Mouse (Mus musculus): ENCODE data around the gene Fxyd6. TPM values are rescaled to one million over a fixed set of nuclear protein-coding genes. Genes with fewer than 3 reads are reported as not detected.

Fxyd6 gene
- not detected in 2 replicates for polyA plus RNA-seq (2012; ENCODE audit: insufficient read depth, insufficient read length, low replicate concordance, missing spikeins)

DNA sequence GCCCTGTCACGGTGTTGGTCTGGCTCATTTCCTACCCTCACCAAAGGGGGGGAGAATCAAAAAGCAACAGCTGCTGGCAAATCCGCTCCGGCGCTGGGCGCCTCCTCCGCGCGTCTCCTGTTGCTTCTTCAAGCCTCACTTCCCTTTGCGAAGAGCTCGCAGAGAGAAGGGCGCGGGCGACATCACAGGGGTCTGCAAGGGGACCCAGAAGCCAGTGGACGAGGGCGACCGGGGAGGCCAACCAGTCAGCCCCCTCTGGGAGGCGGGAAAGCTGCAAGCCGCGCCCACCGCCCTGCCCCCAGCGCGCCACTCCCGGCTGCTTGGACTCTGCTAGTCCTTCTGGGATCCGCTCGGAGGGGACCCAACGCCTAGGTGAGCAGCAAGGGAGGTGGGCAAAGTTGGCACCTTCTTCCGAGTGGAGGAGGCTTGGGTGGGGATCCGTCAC lies at the start of gene Fxyd6:
Fxyd6 (plus strand) TSS at position 69 of the 445 bp plus-strand sequence.
- WGBS, result 1% methylated on average over 28 of the region's 28 CpGs
- peaks cover 21% of the 10 kb centered on the region for H3K4me1 ChIP-seq (ENCODE audit: control insufficient read depth, insufficient read depth, low read length)
- H3K27ac ChIP-seq (ENCODE audit: insufficient read depth, low read depth, low read length), result no peak within 1 kb of the TSS
- H3K4me3 ChIP-seq (ENCODE audit: insufficient read depth, low read depth, low read length), result peak within 1 kb of the TSS; percentile 56
- TF ChIP-seq CTCF (IDR thresholded peaks at IDR 0.05; ENCODE audit: insufficient read depth, low read depth, low read length), result no peak
- no peak for TF ChIP-seq POLR2A (IDR thresholded peaks at IDR 0.05; ENCODE audit: insufficient read depth, low read depth, low read length)

DNA sequence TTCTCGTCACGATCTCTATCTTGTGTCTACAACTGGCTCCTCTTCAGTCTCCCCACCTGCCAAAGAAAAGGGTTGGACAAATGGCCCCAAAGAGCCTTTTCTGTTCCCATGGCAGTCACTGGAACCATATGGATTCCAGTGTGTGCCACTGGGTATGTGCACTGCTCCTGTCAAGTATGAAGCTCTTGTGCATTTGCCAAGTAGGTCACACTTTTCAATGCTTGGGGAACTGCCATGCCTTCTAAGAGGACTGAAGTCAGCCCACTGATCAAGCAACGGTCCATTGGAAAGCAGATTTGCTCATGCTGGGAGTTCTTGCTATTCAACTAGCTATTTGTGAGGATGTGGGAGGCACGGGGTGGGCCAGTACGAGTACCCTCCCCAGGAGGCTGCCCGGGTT lies 48.5 kb upstream of the Fxyd6 start:
- no peak overlapping the region for H3K4me3 ChIP-seq (ENCODE audit: insufficient read depth, low read depth, low read length)
- no peak for TF ChIP-seq POLR2A (IDR thresholded peaks at IDR 0.05; ENCODE audit: insufficient read depth, low read depth, low read length)
- no peak for TF ChIP-seq CTCF (IDR thresholded peaks at IDR 0.05; ENCODE audit: insufficient read depth, low read depth, low read length)
- WGBS, result 42% methylated on average over 6 of the region's 6 CpGs
- H3K4me1 ChIP-seq (ENCODE audit: control insufficient read depth, insufficient read depth, low read length), result peaks cover 11% of the 10 kb centered on the region
- H3K27ac ChIP-seq (ENCODE audit: insufficient read depth, low read depth, low read length), result no peak overlapping the region

DNA sequence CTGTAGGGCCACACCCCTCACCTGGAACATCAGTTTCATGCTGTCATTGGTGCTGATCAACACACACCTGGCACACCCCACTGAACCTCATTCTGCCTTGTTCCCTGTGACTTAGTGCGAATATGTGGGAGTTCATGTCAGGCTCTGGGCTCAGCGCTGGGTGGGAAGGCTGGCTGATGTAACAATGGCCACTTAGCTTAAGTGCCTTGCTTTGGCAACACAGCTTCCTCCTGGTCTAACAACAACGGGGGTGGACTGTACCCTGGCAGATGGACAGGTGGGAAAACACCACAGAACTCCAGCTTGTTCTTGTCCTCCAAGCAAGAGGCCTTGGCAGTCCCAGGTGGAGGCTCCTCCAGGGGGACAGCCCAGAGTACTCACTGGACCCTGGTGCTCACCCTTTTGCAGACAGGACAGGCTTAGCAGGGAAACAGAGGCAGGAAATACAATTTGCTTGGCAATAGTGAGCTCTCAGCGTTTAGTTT lies 48.0 kb upstream of the Fxyd6 start:
- peaks cover 11% of the 10 kb centered on the region for H3K4me1 ChIP-seq (ENCODE audit: control insufficient read depth, insufficient read depth, low read length)
- TF ChIP-seq CTCF (IDR thresholded peaks at IDR 0.05; ENCODE audit: insufficient read depth, low read depth, low read length) (no peak), POLR2A (IDR thresholded peaks at IDR 0.05; ENCODE audit: insufficient read depth, low read depth, low read length) (no peak)
- H3K4me3 ChIP-seq (ENCODE audit: insufficient read depth, low read depth, low read length), result no peak overlapping the region
- H3K27ac ChIP-seq (ENCODE audit: insufficient read depth, low read depth, low read length), result no peak overlapping the region
- 66% methylated on average over 4 of the region's 4 CpGs for WGBS

DNA sequence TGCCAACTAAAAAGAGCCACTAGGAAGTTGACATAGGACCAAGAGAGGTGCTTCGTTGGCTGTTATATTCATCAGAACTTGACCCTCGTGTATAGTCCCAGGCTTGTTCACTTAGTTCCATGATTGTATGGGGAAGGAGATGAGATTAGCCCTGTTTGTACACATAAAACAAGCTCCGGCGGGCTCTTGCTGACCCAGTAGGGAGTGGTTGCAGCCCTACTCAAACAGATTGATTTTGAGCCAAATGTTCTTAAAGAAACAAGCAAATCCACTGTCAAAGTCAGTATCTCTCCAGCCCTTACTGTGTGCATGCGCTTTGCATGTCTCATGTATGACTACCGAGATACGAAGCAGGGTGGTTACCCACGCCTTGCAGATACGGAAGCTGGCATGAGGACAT lies 43.6 kb upstream of the Fxyd6 start:
- no peak for TF ChIP-seq POLR2A (IDR thresholded peaks at IDR 0.05; ENCODE audit: insufficient read depth, low read depth, low read length)
- Histone ChIP-seq H3K4me1 (ENCODE audit: control insufficient read depth, insufficient read depth, low read length) (peaks cover 6% of the 10 kb centered on the region), H3K27ac (ENCODE audit: insufficient read depth, low read depth, low read length) (no peak overlapping the region), H3K4me3 (ENCODE audit: insufficient read depth, low read depth, low read length) (no peak overlapping the region)
- 90% methylated on average over 9 of the region's 9 CpGs for WGBS

DNA sequence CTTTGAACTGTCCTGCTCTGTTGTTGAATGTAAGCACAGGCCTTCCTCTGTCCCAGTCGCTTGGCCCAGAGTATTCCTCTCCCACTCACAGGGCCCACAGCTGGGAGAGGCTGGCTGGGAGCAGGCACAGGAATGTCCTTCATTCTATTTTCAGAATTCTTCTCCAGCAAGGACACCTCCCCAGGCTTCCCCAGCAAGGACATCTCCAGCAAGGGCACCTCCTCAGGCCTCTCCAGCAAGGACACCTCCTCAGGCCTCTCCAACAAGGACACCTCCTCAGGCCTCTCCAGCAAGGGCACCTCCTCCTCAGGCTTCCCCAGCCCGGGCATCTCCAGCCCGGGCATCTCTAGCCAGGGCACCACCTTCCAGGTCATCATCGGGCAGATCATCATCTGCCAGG lies 41.7 kb upstream of the Fxyd6 start:
- H3K27ac ChIP-seq (ENCODE audit: insufficient read depth, low read depth, low read length), result no peak overlapping the region
- no peak for TF ChIP-seq POLR2A (IDR thresholded peaks at IDR 0.05; ENCODE audit: insufficient read depth, low read depth, low read length)
- H3K4me3 ChIP-seq (ENCODE audit: insufficient read depth, low read depth, low read length), result no peak overlapping the region
- WGBS, result 92% methylated on average over 4 of the region's 4 CpGs
- H3K4me1 ChIP-seq (ENCODE audit: control insufficient read depth, insufficient read depth, low read length), result no peaks in the 10 kb centered on the region

DNA sequence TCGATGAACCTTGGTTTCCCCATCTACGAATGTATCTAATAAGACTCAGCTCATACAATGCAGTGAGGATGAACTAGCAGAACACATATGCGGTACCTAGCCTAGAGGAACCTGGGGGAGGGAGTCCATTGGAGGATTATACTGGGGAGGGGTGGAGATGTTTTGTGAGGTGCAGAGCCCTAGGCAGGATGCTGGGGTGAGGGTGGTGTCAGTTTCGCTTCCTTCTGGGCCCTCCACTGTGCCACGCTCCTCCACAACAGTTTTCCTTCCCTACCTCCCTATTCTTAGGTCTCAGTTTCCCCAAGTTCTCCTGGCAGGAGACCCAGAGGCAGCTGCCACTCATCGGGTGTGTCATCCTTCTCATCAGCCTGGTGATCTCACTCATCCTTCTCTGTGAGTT lies 40.4 kb upstream of the Fxyd6 start:
- Histone ChIP-seq H3K4me3 (ENCODE audit: insufficient read depth, low read depth, low read length) (no peak overlapping the region), H3K4me1 (ENCODE audit: control insufficient read depth, insufficient read depth, low read length) (no peaks in the 10 kb centered on the region), H3K27ac (ENCODE audit: insufficient read depth, low read depth, low read length) (no peak overlapping the region)
- 92% methylated on average over 6 of the region's 6 CpGs for WGBS
- TF ChIP-seq CTCF (IDR thresholded peaks at IDR 0.05; ENCODE audit: insufficient read depth, low read depth, low read length) (no peak), POLR2A (IDR thresholded peaks at IDR 0.05; ENCODE audit: insufficient read depth, low read depth, low read length) (no peak)

DNA sequence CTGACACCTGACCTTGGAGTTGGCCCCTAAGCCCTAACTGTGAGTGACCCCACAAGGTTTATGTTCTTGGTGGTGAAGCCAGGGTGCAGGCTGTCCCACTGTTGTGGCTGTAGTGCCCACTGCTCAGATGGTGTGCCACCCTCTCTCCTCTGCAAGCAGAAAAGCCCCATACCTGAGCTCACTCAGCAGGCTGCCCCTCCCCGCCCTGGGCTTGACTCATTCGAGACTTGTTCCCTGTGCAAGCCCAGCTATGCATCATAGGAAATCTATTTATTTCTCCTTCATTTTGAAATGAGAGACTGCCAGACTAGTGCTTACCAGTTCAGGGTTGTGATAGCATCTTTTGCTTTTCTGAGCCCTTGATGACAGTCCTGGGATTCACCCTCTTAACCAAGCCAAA lies 32.6 kb upstream of the Fxyd6 start:
- Histone ChIP-seq H3K4me1 (ENCODE audit: control insufficient read depth, insufficient read depth, low read length) (peaks cover 3% of the 10 kb centered on the region; the same call in 1 of the 2 replicates), H3K27ac (ENCODE audit: insufficient read depth, low read depth, low read length) (no peak overlapping the region), H3K4me3 (ENCODE audit: insufficient read depth, low read depth, low read length) (no peak overlapping the region)
- TF ChIP-seq POLR2A (IDR thresholded peaks at IDR 0.05; ENCODE audit: insufficient read depth, low read depth, low read length), result no peak
- no peak for TF ChIP-seq CTCF (IDR thresholded peaks at IDR 0.05; ENCODE audit: insufficient read depth, low read depth, low read length)
- 82% methylated on average over 2 of the region's 2 CpGs for WGBS

DNA sequence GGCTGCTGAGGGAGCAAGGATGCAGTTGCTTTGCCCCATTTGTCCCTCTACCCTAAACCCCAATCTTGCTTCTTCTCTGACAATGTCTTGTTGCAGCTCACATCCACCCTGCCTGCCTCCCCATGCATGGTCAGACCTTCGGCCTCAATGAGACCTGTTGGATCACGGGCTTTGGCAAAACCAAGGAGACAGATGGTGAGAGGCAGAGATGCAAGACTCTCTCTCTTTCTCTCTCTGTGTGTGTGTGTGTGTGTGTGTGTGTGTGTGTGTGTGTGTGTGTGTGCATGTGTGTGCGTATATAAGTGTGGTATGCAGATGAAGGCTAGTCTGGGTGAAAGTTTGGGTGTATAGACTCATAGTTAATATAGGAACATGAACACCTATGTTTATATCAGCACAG lies 26.9 kb upstream of the Fxyd6 start:
- H3K27ac ChIP-seq (ENCODE audit: insufficient read depth, low read depth, low read length), result no peak overlapping the region
- no peak overlapping the region for H3K4me3 ChIP-seq (ENCODE audit: insufficient read depth, low read depth, low read length)
- TF ChIP-seq POLR2A (IDR thresholded peaks at IDR 0.05; ENCODE audit: insufficient read depth, low read depth, low read length) (no peak), CTCF (IDR thresholded peaks at IDR 0.05; ENCODE audit: insufficient read depth, low read depth, low read length) (no peak)
- H3K4me1 ChIP-seq (ENCODE audit: control insufficient read depth, insufficient read depth, low read length), result peaks cover 2% of the 10 kb centered on the region; the same call in 1 of the 2 replicates
- WGBS, result 100% methylated on average over 3 of the region's 3 CpGs

DNA sequence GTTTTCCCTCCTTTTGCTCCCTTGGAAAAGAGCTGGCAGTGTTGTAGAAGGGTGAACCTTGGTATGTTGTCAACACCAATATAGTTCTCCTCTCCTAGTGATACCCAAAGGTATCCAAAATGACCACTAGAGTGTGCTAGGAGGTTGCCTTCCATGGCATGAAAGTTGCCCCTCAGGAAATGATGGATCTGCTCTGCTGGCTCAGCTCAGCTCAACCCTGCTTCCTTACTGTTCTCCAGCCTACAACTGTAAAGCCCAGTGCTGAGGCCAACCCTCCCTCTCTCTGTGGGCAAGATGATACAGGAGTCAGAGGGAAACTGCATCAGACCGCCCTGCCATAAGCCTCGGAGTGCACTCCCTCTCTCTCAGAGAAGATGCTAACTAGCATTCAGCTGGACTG lies 24.5 kb upstream of the Fxyd6 start:
- H3K4me3 ChIP-seq (ENCODE audit: insufficient read depth, low read depth, low read length), result no peak overlapping the region
- TF ChIP-seq POLR2A (IDR thresholded peaks at IDR 0.05; ENCODE audit: insufficient read depth, low read depth, low read length), result no peak
- TF ChIP-seq CTCF (IDR thresholded peaks at IDR 0.05; ENCODE audit: insufficient read depth, low read depth, low read length), result no peak
- H3K4me1 ChIP-seq (ENCODE audit: control insufficient read depth, insufficient read depth, low read length), result no peaks in the 10 kb centered on the region
- no peak overlapping the region for H3K27ac ChIP-seq (ENCODE audit: insufficient read depth, low read depth, low read length)
- WGBS, result 77% methylated on average over 2 of the region's 2 CpGs

DNA sequence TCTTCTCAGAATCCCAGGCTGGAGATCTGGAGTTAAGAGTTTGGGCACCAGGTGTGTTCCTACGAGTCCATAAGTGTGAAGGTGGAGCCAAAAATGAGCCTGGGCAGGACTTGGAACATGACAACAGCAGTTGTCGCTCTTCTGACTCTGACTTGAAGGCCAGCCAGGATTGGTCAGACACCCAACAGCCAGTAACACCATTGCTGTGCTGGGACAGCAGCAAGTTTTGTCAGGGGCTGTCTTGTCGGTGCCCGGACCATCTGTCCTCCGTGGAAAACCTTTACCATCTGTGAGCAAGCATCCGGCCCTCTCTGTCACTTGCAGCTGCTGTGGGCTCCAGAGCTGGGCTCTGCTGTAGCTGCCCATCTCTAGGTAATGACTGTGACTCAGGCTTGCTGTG lies 23.7 kb upstream of the Fxyd6 start:
- Histone ChIP-seq H3K4me3 (ENCODE audit: insufficient read depth, low read depth, low read length) (no peak overlapping the region), H3K27ac (ENCODE audit: insufficient read depth, low read depth, low read length) (no peak overlapping the region), H3K4me1 (ENCODE audit: control insufficient read depth, insufficient read depth, low read length) (no peaks in the 10 kb centered on the region)
- 75% methylated on average over 6 of the region's 6 CpGs for WGBS
- TF ChIP-seq CTCF (IDR thresholded peaks at IDR 0.05; ENCODE audit: insufficient read depth, low read depth, low read length) (no peak), POLR2A (IDR thresholded peaks at IDR 0.05; ENCODE audit: insufficient read depth, low read depth, low read length) (no peak)

Data from olfactory bulb, adult 2 months (tissue).